Mouse (Mus musculus): ENCODE data around the gene Slc20a1. TPM values are rescaled to one million over a fixed set of nuclear protein-coding genes. Genes with fewer than 3 reads are reported as not detected.

Slc20a1 gene
- total RNA-seq, 2 experiments from 2014 or later, result 110 to 130 TPM

DNA sequence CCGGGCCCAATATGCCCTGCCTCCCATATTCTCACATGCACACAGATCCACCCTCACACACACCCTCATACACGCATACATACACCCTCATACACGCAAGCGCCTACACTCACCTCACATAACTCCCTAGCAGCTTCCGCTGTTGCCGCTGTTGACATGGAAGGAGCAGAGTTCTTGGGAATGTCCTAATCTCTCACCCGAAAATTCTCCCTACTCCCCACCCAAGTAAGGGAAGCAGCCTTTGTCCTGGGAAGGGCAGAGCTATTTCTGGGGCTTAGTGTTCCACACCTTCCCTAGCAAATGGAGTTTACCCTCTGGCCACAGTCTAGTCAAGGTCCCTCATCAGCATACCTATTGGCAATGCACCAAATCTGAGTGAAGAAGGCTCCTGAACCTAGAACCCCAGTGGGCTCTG is 49.1 kb downstream of the Slc20a1 start:
- DNase-seq (ENCODE audit: low spot score in 2 of 2), result no peak

GRCm38 (mm10) chr2:129249321-129249720 is 50.8 kb downstream of the Slc20a1 start:
- DNase-seq (ENCODE audit: low spot score in 2 of 2), result no peak

GRCm38 (mm10) chr2:129252836-129253630 is 54.5 kb downstream of the Slc20a1 start:
- DNase-seq (ENCODE audit: low spot score in 2 of 2), result no peak

DNA sequence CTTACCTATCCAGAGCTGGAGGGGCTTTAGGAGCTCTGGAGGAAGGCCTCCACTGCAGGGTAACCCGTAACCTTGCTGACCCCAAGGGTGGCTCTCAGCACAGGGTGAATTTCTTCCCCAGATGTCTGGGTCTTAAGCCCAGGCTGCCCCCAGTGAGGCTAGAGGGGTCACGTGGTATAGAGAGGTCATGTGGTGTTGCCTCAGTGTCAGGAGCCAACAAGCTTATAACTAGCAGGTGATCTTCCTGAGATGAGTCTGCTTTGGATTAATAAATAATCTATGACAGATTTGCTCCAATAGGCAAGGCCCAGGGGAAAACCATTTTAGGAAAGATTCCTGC is 55.0 kb downstream of the Slc20a1 start:
- no peak for DNase-seq (ENCODE audit: low spot score in 2 of 2)

- no peak for DNase-seq (ENCODE audit: low spot score in 2 of 2)
Observed at GRCm38 (mm10) chr2:129254076-129254475, 55.5 kb downstream of the Slc20a1 start.

GRCm38 (mm10) chr2:129256006-129256405 is 57.4 kb downstream of the Slc20a1 start:
- DNase-seq (ENCODE audit: low spot score in 2 of 2), result no peak

GRCm38 (mm10) chr2:129258056-129258455 is 59.5 kb downstream of the Slc20a1 start:
- DNase-seq (ENCODE audit: low spot score in 2 of 2), result no peak

DNA sequence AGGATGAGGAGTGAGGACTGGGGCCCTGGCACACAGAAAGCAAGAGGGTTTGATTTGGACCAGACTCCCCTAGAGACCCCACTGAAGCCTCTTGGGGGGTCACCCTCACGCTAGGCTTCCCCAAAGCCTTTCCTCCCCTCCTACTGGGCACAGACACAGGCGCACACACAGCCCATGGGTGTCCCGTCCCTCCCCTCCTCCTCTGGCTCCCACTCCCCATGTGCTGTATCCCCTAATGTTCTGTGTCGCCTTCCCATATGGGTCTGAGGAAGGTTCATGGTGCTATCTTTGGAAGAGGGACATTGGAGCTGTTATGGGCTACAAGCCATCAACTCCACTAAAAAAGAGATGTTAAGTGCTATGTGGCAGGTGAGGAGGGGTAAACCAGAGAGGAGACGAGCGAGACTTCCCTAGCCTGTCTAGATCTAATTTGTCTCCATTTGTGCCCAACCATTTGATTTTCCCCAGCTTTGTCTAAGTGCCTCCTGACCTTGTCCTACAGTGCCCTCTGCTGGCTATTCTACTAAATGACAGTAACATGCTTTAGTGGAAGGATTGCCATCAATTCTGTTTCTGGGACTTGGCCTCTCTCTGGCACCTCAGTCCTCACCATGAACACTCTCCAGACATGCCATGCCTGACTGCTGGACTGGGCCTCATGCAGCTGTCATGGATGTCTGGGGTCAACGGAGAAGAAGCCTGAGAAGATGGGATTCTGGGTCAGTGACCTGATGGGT is 60.1 kb downstream of the Slc20a1 start:
- peak; percentile 59 to 92 for DNase-seq (ENCODE audit: low spot score in 2 of 2)

DNA sequence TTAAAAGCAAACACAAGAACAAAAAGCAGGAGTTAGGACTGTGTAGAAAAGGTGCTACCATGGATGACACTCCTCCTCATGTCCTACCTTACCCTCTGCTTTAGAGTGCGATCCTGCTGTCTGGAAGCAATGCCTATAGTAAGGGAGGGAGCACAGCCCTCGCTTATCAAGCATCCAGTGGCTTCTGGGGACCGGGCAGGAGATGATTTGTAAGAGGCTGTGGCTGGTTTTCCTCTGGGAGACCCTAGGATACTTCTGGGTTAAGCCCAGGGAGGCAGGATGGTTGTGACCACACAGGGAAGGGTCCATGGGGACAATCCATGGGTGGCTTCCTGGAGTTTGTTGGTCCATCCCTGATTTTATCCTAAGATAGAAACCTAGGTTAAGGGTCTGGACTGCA is 62.1 kb downstream of the Slc20a1 start:
- DNase-seq (ENCODE audit: low spot score in 2 of 2), result no peak

Other genes starting within 250 kb of the Slc20a1 start
- gene Zc3h6, start 231.4 kb upstream of the Slc20a1 start, total RNA-seq (2021), result 10 to 100 TPM; 12.1 to 14.5 TPM
- 10 to 100 TPM in 1 of 2 experiments, 1 to 10 TPM in 1; 7.5 to 11.0 TPM for gene Gm10762, start 231.0 kb upstream of the Slc20a1 start, total RNA-seq (2021)
- gene Vinac1, start 150.6 kb upstream of the Slc20a1 start, total RNA-seq (2021), result under 1 TPM; 0.09 to 0.17 TPM
- gene Ttl, start 132.8 kb upstream of the Slc20a1 start, total RNA-seq (2021), result 10 to 100 TPM; 45.0 to 49.2 TPM
- gene Polr1b, start 97.8 kb upstream of the Slc20a1 start, total RNA-seq (2021), result 10 to 100 TPM; 16.1 to 17.8 TPM
- gene Chchd5, start 69.1 kb upstream of the Slc20a1 start, total RNA-seq (2021), result 10 to 100 TPM; 11.8 to 13.5 TPM
- gene Ckap2l, start 98.4 kb downstream of the Slc20a1 start, total RNA-seq (2021), result 1 to 10 TPM; 1.3 to 2.1 TPM
- under 1 TPM; 0.48 to 0.76 TPM for gene Il1a, start 111.2 kb downstream of the Slc20a1 start, total RNA-seq (2021)
- gene Il1b, start 172.4 kb downstream of the Slc20a1 start, total RNA-seq (2021), result not detected

Measured in layer of hippocampus, postnatal 14 days (tissue).